Mouse (Mus musculus): Measurements from ENCODE around the gene Trf.

Gene Trf

GRCm38 (mm10) chr9:103229037-103229867 lies 992 bp downstream of the Trf start:
- TF ChIP-seq NANOG (IDR thresholded peaks at IDR 0.05; ENCODE audit: borderline replicate concordance, low read length) (no peak), POU5F1 (IDR thresholded peaks at IDR 0.05; ENCODE audit: borderline replicate concordance, low read length) (no peak), CTCF (conservative IDR thresholded peaks at IDR 0.05; ENCODE audit: low read length) (no peak)
- H3K4me1 ChIP-seq (replicated peaks; ENCODE audit: low read depth, low read length), result peaks cover 48% of the 10 kb centered on the region
- H3K27me3 ChIP-seq (ENCODE audit: insufficient read depth, low read length), result peaks cover 40% of the 10 kb centered on the region
- H3K9me3 ChIP-seq (ENCODE audit: low read length), result no peaks in the 10 kb centered on the region; the same call in 1 of the 2 replicates
- H3K4me3 ChIP-seq (replicated peaks; ENCODE audit: low read length), result peak overlapping the region; percentile 61; the same call in 1 of the 2 replicates
- no peaks in the 10 kb centered on the region for H3K36me3 ChIP-seq (ENCODE audit: insufficient read depth, low read length)

GRCm38 (mm10) chr9:103228370-103229003 lies 1.8 kb downstream of the Trf start:
- H3K4me3 ChIP-seq (replicated peaks; ENCODE audit: low read length), result no peak overlapping the region
- no peaks in the 10 kb centered on the region; the same call in 1 of the 2 replicates for H3K9me3 ChIP-seq (ENCODE audit: low read length)
- peaks cover 40% of the 10 kb centered on the region for H3K27me3 ChIP-seq (ENCODE audit: insufficient read depth, low read length)
- no peaks in the 10 kb centered on the region for H3K36me3 ChIP-seq (ENCODE audit: insufficient read depth, low read length)
- H3K4me1 ChIP-seq (replicated peaks; ENCODE audit: low read depth, low read length), result peaks cover 48% of the 10 kb centered on the region
- TF ChIP-seq NANOG (IDR thresholded peaks at IDR 0.05; ENCODE audit: borderline replicate concordance, low read length), result no peak
- no peak for TF ChIP-seq POU5F1 (IDR thresholded peaks at IDR 0.05; ENCODE audit: borderline replicate concordance, low read length)
- no peak for TF ChIP-seq CTCF (conservative IDR thresholded peaks at IDR 0.05; ENCODE audit: low read length)

- TF ChIP-seq CTCF (conservative IDR thresholded peaks at IDR 0.05; ENCODE audit: low read length) (no peak), POU5F1 (IDR thresholded peaks at IDR 0.05; ENCODE audit: borderline replicate concordance, low read length) (no peak), NANOG (IDR thresholded peaks at IDR 0.05; ENCODE audit: borderline replicate concordance, low read length) (no peak)
- Histone ChIP-seq H3K9me3 (ENCODE audit: low read length) (no peaks in the 10 kb centered on the region; the same call in 1 of the 2 replicates), H3K36me3 (ENCODE audit: insufficient read depth, low read length) (no peaks in the 10 kb centered on the region), H3K4me1 (replicated peaks; ENCODE audit: low read depth, low read length) (peaks cover 42% of the 10 kb centered on the region), H3K4me3 (replicated peaks; ENCODE audit: low read length) (no peak overlapping the region), H3K27me3 (ENCODE audit: insufficient read depth, low read length) (peaks cover 40% of the 10 kb centered on the region)
These were observed 2.5 kb downstream of the Trf start for GRCm38 (mm10) chr9:103227760-103228159.

DNA sequence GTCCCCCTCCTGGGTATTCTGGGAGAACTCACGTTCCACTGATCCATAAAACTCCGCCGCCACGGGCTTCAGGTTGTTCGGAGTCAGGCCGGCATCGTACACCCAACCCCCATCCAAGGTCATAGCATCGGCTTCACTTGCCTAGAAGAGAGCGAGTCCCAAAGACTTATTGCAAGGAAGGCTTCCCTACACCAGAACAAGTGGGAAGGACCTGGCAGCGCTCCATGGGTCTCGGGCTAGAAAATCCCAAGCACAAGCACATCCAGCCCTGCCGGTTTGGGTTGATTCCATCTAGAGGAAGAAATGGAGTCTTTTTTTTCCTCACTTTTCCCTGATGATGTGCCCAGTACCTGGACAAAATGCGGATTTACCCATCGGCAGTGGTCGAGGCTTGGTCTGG lies 3.4 kb downstream of the Trf start:
- Histone ChIP-seq H3K27me3 (ENCODE audit: insufficient read depth, low read length) (peaks cover 38% of the 10 kb centered on the region), H3K4me1 (replicated peaks; ENCODE audit: low read depth, low read length) (peaks cover 38% of the 10 kb centered on the region), H3K9me3 (ENCODE audit: low read length) (no peaks in the 10 kb centered on the region; the same call in 1 of the 2 replicates), H3K36me3 (ENCODE audit: insufficient read depth, low read length) (no peaks in the 10 kb centered on the region), H3K4me3 (replicated peaks; ENCODE audit: low read length) (no peak overlapping the region)
- no peak for TF ChIP-seq CTCF (conservative IDR thresholded peaks at IDR 0.05; ENCODE audit: low read length)
- no peak for TF ChIP-seq NANOG (IDR thresholded peaks at IDR 0.05; ENCODE audit: borderline replicate concordance, low read length)
- no peak for TF ChIP-seq POU5F1 (IDR thresholded peaks at IDR 0.05; ENCODE audit: borderline replicate concordance, low read length)

DNA sequence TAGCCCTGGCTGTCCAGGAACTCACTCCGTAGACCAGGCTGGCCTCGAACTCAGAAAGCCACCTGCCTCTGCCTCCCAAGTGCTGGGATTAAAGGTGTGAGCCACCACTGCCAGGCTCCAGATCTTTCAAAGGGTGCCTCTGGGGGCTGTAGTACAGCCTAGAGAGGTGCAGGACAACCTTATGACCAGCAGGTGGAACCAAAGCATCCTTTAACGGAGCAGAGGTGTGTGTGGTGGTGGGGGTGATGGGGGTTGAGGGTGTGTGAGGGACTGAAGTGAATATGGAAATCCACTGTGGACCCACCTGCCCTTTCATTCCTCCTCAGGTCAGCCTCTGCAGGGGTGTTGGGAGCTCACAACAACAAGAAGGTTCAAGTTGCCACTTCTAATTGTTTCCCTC lies 4.8 kb downstream of the Trf start:
- Histone ChIP-seq H3K27me3 (ENCODE audit: insufficient read depth, low read length) (peaks cover 35% of the 10 kb centered on the region), H3K4me1 (replicated peaks; ENCODE audit: low read depth, low read length) (peaks cover 29% of the 10 kb centered on the region), H3K9me3 (ENCODE audit: low read length) (no peaks in the 10 kb centered on the region; the same call in 1 of the 2 replicates), H3K4me3 (replicated peaks; ENCODE audit: low read length) (no peak overlapping the region), H3K36me3 (ENCODE audit: insufficient read depth, low read length) (no peaks in the 10 kb centered on the region)
- TF ChIP-seq NANOG (IDR thresholded peaks at IDR 0.05; ENCODE audit: borderline replicate concordance, low read length) (no peak), CTCF (conservative IDR thresholded peaks at IDR 0.05; ENCODE audit: low read length) (peak; percentile 54)

- Histone ChIP-seq H3K4me1 (replicated peaks; ENCODE audit: low read depth, low read length) (peaks cover 23% of the 10 kb centered on the region), H3K4me3 (replicated peaks; ENCODE audit: low read length) (no peak overlapping the region)
- TF ChIP-seq NANOG (IDR thresholded peaks at IDR 0.05; ENCODE audit: borderline replicate concordance, low read length) (no peak), POU5F1 (IDR thresholded peaks at IDR 0.05; ENCODE audit: borderline replicate concordance, low read length) (no peak), CTCF (conservative IDR thresholded peaks at IDR 0.05; ENCODE audit: low read length) (no peak)
These were observed 5.5 kb downstream of the Trf start for GRCm38 (mm10) chr9:103224721-103225120.

DNA sequence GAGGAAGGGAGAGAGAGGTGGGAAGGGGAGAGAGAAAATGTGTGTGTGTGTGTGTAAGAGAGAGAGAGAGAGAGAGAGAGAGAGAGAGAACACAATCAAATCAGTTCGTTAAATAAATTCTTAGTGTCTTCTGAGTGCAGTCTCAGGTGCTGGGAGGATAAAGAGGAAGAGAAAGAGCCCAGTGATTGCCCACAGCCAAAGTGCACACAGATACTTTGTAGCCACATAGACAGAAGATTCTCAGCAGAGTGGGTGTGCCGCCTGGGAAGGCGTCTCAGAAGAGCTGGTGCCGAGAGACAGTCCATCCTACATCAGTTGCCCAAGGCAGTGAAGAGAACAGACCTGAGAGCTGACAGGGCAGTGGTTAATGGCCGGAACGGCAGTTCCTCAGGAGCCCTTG lies 16.0 kb downstream of the Trf start:
- no peak overlapping the region for H3K4me3 ChIP-seq (replicated peaks; ENCODE audit: low read length)
- no peak for TF ChIP-seq NANOG (IDR thresholded peaks at IDR 0.05; ENCODE audit: borderline replicate concordance, low read length)
- TF ChIP-seq POU5F1 (IDR thresholded peaks at IDR 0.05; ENCODE audit: borderline replicate concordance, low read length), result no peak
- TF ChIP-seq CTCF (conservative IDR thresholded peaks at IDR 0.05; ENCODE audit: low read length), result no peak
- no peaks in the 10 kb centered on the region for H3K9me3 ChIP-seq (ENCODE audit: low read length)
- peaks cover 4% of the 10 kb centered on the region; the same call in 1 of the 2 replicates for H3K4me1 ChIP-seq (replicated peaks; ENCODE audit: low read depth, low read length)
- H3K27me3 ChIP-seq (ENCODE audit: insufficient read depth, low read length), result peaks cover 38% of the 10 kb centered on the region
- H3K36me3 ChIP-seq (ENCODE audit: insufficient read depth, low read length), result no peaks in the 10 kb centered on the region

More at GRCm38 (mm10) chr9:103224721-103225120, 5.5 kb downstream of the Trf start:
- H3K27me3 ChIP-seq (ENCODE audit: insufficient read depth, low read length), result peaks cover 31% of the 10 kb centered on the region
- no peaks in the 10 kb centered on the region; the same call in 1 of the 2 replicates for H3K9me3 ChIP-seq (ENCODE audit: low read length)
- H3K36me3 ChIP-seq (ENCODE audit: insufficient read depth, low read length), result no peaks in the 10 kb centered on the region

- peaks cover 39% of the 10 kb centered on the region for H3K27me3 ChIP-seq (ENCODE audit: insufficient read depth, low read length)
- H3K9me3 ChIP-seq (ENCODE audit: low read length), result no peaks in the 10 kb centered on the region
- TF ChIP-seq CTCF (conservative IDR thresholded peaks at IDR 0.05; ENCODE audit: low read length) (no peak), POU5F1 (IDR thresholded peaks at IDR 0.05; ENCODE audit: borderline replicate concordance, low read length) (no peak), NANOG (IDR thresholded peaks at IDR 0.05; ENCODE audit: borderline replicate concordance, low read length) (no peak)
- peaks cover 10% of the 10 kb centered on the region for H3K4me1 ChIP-seq (replicated peaks; ENCODE audit: low read depth, low read length)
- H3K36me3 ChIP-seq (ENCODE audit: insufficient read depth, low read length), result no peaks in the 10 kb centered on the region
- H3K4me3 ChIP-seq (replicated peaks; ENCODE audit: low read length), result no peak overlapping the region
These were observed 16.6 kb downstream of the Trf start for GRCm38 (mm10) chr9:103213631-103214030.
